Mouse (Mus musculus) brown adipose tissue, adult 24 weeks (tissue): ENCODE data around the gene Ptgir. TPM values are rescaled to one million over a fixed set of nuclear protein-coding genes. Genes with fewer than 3 reads are reported as not detected.
A peak's percentile ranks its signal among the peaks of the same experiment; 100 is the strongest.

Experiments used
- H3K27ac ChIP-seq: fragments of 200-500 bp; replicated peaks from 2 replicates; pipeline ENCODE4 v1.5.1; 2012; ENCODE audit warnings: low read depth, mild to moderate bottlenecking, low read length
- H3K4me1 ChIP-seq: fragments of 200-500 bp; 2 replicates; pipeline ENCODE4 v1.6.1; 2012; ENCODE audit warnings: low read length, mixed read lengths; ENCODE audit not compliant: control insufficient read depth, insufficient read depth, insufficient read length
- H3K4me3 ChIP-seq: fragments of 200-500 bp; 2 replicates; pipeline ENCODE4 v1.5.1; 2012; ENCODE audit warnings: low read depth, mild to moderate bottlenecking, low read length, moderate library complexity; ENCODE audit not compliant: insufficient read depth
- polyA plus RNA-seq: library from polyadenylated mRNA; stranded (reverse); fragments of >200 nt; gene quantifications from 2 replicates; pipeline ENCODE4 v1.2.4, GENCODE M21; 2012; ENCODE audit not compliant: missing spikeins, insufficient read depth, insufficient read length

Gene Ptgir
- polyA plus RNA-seq, 1 experiment: 1.9 TPM

GRCm38 (mm10) chr7:16916342-16917265 is 10.3 kb downstream of the Ptgir start:
- peaks cover 3% of the 10 kb centered on the region; the same call in 1 of the 2 replicates for H3K4me1 ChIP-seq
- H3K27ac ChIP-seq: no peak overlapping the region

DNA sequence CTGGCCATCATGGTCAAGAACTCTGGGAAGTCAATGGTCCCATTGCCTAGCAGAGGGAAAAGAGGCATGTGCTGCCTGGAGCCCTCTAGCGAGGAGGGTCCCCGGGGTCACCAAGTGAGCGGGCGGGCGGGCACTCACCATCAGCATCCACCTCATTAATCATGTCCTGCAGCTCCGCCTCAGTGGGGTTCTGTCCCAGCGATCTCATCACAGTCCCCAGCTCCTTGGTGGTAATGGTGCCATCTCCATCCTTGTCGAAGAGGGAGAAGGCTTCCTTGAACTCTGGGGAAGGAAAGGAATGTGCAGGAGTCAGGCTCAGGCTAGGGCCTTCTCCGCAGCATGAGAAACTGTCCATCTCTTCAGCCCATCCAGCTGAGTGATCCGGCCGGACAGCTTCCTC is 11.2 kb downstream of the Ptgir start:
- Histone ChIP-seq H3K4me3 (no peak overlapping the region), H3K4me1 (peaks cover 5% of the 10 kb centered on the region), H3K27ac (no peak overlapping the region)

More at GRCm38 (mm10) chr7:16916342-16917265, 10.3 kb downstream of the Ptgir start:
- no peak overlapping the region for H3K4me3 ChIP-seq

DNA sequence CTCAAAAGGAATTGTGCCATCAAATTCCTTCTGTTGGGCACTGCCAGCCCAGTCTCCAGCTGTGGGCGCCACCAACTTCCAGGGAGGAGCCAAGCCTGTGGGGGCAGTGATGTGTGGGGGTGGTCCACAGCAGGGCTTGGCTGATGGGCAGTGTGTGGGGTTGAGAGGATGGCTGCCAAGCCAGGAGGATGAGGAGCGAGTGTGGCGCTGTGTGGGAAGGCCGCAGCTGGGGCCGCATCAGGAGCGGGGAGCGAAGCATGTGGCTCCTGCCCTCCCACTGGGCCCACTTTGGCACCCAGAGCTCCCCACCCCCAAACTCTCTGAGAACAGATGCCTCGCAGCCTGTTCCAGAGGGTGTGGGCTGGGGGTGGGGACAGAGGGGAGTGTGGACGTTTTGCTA is 11.7 kb downstream of the Ptgir start:
- H3K27ac ChIP-seq: no peak overlapping the region
- H3K4me3 ChIP-seq: no peak overlapping the region
- H3K4me1 ChIP-seq: peaks cover 7% of the 10 kb centered on the region

- Histone ChIP-seq H3K27ac (no peak overlapping the region), H3K4me3 (no peak overlapping the region), H3K4me1 (peaks cover 7% of the 10 kb centered on the region)
These were observed 12.4 kb downstream of the Ptgir start for GRCm38 (mm10) chr7:16918670-16919069.

DNA sequence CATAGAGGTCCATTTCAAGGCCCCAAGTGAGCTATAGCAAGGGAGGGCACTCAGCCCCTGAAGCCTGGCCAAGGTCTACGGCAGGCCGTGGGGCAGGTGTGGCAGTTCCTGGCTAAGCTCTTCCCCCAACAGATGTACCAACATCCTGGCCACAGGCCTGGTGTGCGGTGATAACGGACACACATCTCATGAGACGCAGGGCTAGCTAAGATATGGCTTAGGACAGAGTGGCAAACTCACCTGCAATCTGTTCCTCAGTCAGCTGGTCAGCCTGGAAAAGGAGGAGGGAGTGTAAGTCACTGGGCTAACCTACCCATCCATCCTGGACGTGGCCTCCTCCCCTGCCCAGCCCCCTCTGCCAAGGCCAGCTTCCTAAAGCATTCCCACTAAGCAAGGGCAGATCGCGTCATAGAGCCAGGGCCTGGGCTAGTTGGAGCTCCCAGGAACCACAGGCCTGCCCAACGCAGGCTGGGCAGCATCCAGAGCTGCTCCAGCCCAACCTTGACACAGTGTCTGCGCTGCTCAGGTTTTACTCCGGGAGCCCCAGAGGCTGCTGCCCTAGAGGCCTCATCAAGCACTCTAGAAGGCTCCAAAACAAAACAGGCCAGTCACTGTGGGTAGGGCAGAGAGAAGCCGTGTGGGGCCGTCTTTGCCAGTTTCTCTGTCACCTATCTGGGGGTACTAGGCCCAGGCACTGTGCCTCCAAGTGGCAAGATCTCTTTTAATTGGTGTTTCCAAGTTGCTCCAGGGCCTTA is 13.3 kb downstream of the Ptgir start:
- Histone ChIP-seq H3K27ac (no peak overlapping the region), H3K4me3 (no peak overlapping the region), H3K4me1 (peaks cover 7% of the 10 kb centered on the region)

DNA sequence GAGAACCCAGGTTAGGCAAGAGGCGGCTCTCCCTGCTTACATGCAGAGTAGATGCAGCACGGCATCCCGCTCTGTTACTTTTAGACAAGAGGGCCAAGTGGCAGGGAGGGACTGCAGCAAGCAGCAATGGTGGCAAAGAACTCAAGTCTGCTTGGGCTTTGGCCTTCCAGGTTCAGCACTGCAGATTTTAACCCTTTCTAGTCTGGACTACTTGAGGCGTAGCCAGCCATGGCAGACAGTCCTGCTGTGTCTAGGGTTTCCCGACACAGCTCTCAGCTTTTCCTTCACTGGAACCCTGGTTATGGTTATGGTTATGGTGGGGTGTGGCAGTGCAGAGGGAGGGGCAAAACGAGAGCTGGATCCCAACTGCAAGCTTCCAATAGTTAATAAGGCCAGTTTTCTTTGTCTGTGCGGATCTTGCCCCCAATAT is 13.9 kb downstream of the Ptgir start:
- H3K4me3 ChIP-seq: no peak overlapping the region
- H3K4me1 ChIP-seq: peaks cover 7% of the 10 kb centered on the region
- no peak overlapping the region for H3K27ac ChIP-seq

- H3K4me3 ChIP-seq: peak overlapping the region; percentile 33
- H3K4me1 ChIP-seq: peaks cover 7% of the 10 kb centered on the region
- no peak overlapping the region for H3K27ac ChIP-seq
These were observed 14.8 kb downstream of the Ptgir start for GRCm38 (mm10) chr7:16920818-16921791.

- Histone ChIP-seq H3K27ac (no peak overlapping the region), H3K4me3 (0 out of 2 replicates have a peak overlapping the region, but pooled peaks have one; percentile 33)
These were observed 15.6 kb downstream of the Ptgir start for GRCm38 (mm10) chr7:16921881-16922335.

DNA sequence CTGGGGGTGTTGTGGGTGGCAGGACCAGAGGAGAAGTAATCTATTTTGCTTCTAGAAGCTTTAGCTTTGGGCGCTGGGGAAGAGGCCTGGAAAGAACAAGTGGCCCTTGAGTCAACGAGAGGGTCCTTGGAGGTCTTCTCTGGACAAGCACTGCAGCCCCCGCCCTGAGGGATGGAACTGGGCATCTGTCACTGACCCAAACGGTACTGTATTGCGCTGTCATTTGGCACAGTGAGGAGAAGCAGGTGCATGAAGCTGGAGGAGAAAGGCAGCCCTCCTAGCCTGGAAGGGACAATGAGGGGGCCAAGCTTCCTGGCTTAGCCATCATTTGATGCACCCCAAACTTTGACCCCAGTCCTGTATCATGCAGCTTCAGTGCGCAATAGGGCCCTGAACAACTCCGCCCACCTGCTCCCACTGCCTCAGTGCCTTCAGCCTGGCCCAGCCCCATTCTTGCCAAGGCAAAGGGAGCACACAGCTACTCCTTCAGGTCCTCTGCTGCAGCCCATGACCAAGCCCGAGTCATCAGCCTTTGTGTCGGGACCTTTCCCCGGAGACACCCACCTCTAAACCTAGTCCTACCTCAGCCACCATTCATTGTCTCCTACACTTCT is 16.2 kb downstream of the Ptgir start:
- H3K27ac ChIP-seq: no peak overlapping the region
- peaks cover 7% of the 10 kb centered on the region for H3K4me1 ChIP-seq
- H3K4me3 ChIP-seq: peak overlapping the region; percentile 91

More at GRCm38 (mm10) chr7:16921881-16922335, 15.6 kb downstream of the Ptgir start:
- H3K4me1 ChIP-seq: peaks cover 7% of the 10 kb centered on the region

DNA sequence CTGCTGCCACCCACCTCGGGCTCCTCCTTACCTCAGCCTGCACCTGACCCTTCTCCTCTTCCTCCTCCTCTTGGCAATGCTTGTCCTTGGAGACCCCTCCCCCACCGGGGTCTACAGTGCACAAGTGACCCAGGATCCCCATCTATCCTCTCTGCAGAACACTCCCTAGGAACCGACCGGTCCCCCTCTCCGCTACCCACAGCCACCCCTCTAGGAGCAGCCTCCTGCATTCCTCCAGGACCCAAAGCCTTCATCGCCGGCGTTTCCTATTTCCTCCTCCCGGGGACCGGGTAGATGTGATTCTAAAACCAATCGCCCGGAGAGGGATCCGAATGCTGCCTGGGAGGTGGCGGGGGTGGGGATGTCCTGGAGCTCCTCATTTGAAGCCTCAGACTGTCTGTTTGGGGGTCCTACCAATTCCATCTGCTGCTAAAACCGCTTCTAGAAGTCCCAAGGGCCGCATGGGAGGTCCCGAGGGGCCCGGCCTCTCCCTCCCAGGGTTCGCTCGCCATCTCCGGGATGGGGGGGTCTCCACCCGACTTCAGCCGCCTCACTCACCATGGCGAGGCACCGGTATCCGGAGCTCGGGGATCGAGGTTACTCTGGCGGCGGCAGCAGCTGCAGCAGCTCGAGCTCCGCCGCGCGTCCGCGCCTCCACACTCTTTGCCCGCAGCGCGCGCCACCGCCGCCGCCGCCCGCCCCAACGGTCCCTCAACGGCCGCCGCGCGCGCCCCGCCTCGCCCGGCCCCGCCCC is 17.2 kb downstream of the Ptgir start:
- Histone ChIP-seq H3K4me1 (peaks cover 7% of the 10 kb centered on the region), H3K27ac (peak overlapping the region; percentile 60), H3K4me3 (peak overlapping the region; percentile 91)

DNA sequence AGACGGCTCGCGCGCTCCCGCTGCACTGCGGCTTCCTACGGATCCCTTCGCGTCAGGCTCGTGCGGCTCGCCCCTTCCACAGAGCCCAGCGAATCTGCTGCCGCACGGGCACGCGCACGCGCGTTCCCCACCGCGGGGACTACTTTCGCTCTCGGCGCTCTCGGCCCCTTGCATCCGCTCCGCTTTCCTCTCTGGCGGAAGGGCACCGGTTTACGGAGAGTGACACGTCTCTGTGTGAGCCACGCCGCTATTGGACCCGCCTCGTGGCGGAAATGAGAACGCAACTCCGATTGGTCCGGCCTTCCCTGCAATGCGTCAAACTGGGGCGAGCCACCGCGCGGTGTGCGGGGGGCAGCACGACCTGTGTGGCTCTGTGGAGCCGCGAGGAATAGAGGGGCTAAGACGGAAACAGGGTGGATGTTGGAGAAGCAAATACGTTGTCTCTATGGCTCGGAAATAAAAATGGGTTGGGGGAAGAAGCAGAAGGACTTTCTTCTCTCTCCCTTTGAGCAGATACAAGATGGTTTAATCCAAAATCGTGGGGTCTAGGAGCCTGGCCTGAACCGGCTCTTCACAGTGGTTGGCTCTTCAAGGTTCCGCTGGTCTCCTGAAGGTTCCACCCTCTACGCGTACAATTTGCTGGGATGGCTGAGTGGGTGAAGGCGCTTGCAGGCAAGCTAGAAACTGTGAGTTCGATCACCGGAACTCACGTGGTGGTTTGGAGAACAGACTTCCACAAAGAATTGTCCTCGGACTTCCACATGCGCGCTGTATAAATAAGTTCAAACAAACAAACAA is 17.9 kb downstream of the Ptgir start, which contains the start of gene Calm3:
TSS of gene Calm3 (minus strand) at position 78 of the 798 bp plus-strand sequence.
- Histone ChIP-seq H3K4me1 (peaks cover 7% of the 10 kb centered on the region), H3K4me3 (peak within 1 kb of the TSS; percentile 91), H3K27ac (peak within 1 kb of the TSS; percentile 99)

- no peak overlapping the region for H3K4me3 ChIP-seq
- H3K27ac ChIP-seq: no peak overlapping the region
- no peaks in the 10 kb centered on the region for H3K4me1 ChIP-seq
These were observed 22.1 kb downstream of the Ptgir start for GRCm38 (mm10) chr7:16928341-16928740.

DNA sequence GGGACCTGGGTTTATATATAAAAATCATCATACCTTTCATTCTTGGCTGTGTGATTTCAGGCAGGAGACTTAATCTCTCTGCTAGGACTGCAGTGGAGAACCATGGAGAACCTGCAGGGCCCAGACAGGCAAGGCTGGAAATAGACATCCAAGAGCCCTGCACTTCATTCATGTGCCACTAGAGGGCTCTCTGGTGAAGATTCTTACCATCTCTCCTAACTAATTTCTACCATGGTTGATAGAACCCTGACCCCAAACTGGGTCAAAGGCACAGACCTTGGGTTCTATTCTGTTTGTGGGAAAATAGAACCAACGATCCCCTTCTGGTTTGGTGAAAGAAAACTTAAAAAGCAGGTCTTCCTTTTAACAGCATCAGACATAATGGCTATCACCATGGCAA is 24.6 kb downstream of the Ptgir start:
- no peak overlapping the region for H3K27ac ChIP-seq
- no peaks in the 10 kb centered on the region for H3K4me1 ChIP-seq
- H3K4me3 ChIP-seq: no peak overlapping the region
